ENCODE assay signal across 1 mouse cellular context in the genomic region with DNA sequence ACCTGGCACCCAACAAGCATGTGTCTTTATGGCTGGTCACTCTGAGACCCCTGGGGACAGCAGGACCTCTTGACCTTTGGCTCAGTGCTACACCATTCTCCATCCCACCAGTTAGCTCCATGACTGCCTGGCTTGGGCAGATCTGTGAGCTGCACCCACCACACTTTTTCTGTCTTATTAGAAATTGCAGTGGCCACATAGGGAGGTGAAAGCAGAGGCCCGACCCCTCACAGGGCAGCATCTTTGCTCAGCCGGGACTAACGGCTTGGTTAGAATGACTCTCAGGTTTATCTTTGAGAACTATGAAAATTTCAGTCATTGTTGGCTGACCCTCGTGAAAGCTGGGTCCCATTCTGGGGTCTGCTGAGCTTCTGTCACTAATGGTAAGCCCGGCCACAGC.
TF ChIP-seq lines count a peak whose summit lies in the region.

No protein-coding gene starts in this region.

TF ChIP-seq in CH12.LX, 34 proteins besides CTCF, POLR2A, EP300 and RAD21 (continued from another document):
- TF ChIP-seq JUND (conservative IDR thresholded peaks at IDR 0.05; ENCODE audit: low read depth, low read length) (no peak), NELFE (IDR thresholded peaks at IDR 0.05; ENCODE audit: low read depth, low read length) (no peak), MAZ (IDR thresholded peaks at IDR 0.05; ENCODE audit: low read depth, low read length) (no peak), USF1 (IDR thresholded peaks at IDR 0.05; ENCODE audit: low read depth, low read length) (no peak), CHD2 (IDR thresholded peaks at IDR 0.05; ENCODE audit: low read length) (no peak), BHLHE40 (IDR thresholded peaks at IDR 0.05; ENCODE audit: low read depth, low read length) (no peak), MEF2A (IDR thresholded peaks at IDR 0.05; ENCODE audit: borderline replicate concordance, low read depth, low read length) (no peak), POLR2AphosphoS2 (IDR thresholded peaks at IDR 0.05; ENCODE audit: low read depth, low read length) (no peak)
